Mouse (Mus musculus): Measurements from ENCODE around the gene Ccdc190. TPM values are rescaled to one million over a fixed set of nuclear protein-coding genes. Genes with fewer than 3 reads are reported as not detected.

Gene Ccdc190
- polyA plus RNA-seq, 1 experiment = not detected

DNA sequence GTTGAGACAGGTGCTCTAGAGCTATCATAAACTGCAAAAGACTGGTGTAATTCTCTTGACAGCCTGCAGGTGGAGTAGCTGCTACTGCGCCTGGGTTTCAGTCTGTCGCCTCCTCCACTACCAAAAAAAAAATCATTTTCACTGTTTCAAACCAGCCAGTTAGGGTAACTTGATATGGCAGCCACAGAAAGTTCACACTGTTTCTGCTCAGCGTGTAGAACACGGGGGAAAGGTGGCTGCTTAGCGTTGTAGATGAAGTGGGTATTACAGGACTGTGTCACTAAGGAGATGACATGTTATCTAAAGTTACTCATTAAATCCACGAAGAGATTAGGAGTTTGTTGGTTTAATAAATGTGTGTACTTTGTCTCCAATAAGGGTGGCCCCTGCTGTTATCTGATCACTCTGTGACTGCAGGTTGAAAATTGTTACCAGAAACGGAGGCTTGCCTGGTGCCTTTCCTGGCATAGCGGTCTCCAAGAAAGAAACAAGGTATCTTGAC, 6.7 kb upstream of the Ccdc190 start:
- Histone ChIP-seq H3K4me3 (replicated peaks) (no peak overlapping the region), H3K9me3 (ENCODE audit: control insufficient read depth, low read length) (no peaks in the 10 kb centered on the region), H3K27me3 (ENCODE audit: control insufficient read depth) (no peaks in the 10 kb centered on the region), H3K4me1 (ENCODE audit: control insufficient read depth) (no peaks in the 10 kb centered on the region), H3K36me3 (ENCODE audit: control insufficient read depth) (no peaks in the 10 kb centered on the region)
- TF ChIP-seq GATA1 (IDR thresholded peaks at IDR 0.05; ENCODE audit: low read length) (no peak), TAL1 (IDR thresholded peaks at IDR 0.05; ENCODE audit: low read length) (no peak)

DNA sequence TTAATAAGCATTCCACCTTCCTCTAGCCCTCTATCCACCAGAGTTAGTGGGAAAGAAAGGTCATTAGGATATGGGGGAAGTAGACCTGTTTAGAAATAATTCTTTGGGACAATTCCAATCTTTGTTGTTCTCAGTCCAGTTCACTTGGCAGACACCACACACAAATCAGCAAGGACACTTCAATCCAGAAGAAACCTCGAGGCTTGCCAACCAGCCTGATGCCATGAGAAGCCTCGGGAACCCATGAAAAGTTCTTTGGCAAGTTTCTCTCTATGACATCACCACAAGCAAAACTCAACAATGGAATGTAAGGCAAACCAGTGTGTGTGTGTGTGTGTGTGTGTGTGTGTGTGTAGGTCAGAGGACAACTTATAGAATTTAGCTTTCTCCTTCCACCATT, 3.9 kb upstream of the Ccdc190 start:
- Histone ChIP-seq H3K36me3 (ENCODE audit: control insufficient read depth) (no peaks in the 10 kb centered on the region), H3K9me3 (ENCODE audit: control insufficient read depth, low read length) (no peaks in the 10 kb centered on the region), H3K4me3 (replicated peaks) (no peak overlapping the region), H3K27me3 (ENCODE audit: control insufficient read depth) (no peaks in the 10 kb centered on the region), H3K4me1 (ENCODE audit: control insufficient read depth) (no peaks in the 10 kb centered on the region)
- TF ChIP-seq GATA1 (IDR thresholded peaks at IDR 0.05; ENCODE audit: low read length) (no peak), TAL1 (IDR thresholded peaks at IDR 0.05; ENCODE audit: low read length) (no peak)

DNA sequence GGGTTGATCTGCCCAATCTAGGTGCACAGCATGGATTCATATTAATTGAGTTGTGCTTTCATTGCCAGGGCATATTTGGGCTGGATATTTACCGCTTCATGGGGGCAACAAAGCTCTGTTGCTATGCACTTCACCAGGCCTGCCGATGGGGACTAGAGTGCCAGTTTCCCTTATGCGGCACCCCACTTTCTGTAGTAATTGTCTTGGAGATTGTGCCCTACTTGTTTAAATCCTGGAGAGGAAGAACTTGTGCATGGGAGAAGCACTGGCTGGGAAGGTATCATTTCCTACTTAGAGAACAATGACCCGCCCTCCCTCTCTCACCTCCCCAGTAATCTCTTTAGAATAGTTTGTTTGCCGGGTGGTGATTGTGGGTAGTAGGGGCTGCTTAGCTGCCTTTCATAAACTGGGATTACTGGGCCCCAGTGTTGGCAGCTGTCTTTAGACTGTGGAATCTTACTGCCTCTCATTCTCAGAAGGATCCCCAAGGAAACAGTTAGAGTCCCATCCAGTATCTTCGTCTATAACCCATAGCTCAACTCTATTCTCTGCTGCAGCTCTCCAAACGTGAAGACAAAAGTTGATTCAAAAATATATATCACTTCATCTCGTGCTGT, 587 bp upstream of the Ccdc190 start:
- Histone ChIP-seq H3K4me1 (ENCODE audit: control insufficient read depth) (no peaks in the 10 kb centered on the region), H3K4me3 (replicated peaks) (no peak overlapping the region), H3K27me3 (ENCODE audit: control insufficient read depth) (no peaks in the 10 kb centered on the region), H3K36me3 (ENCODE audit: control insufficient read depth) (no peaks in the 10 kb centered on the region), H3K9me3 (ENCODE audit: control insufficient read depth, low read length) (no peaks in the 10 kb centered on the region)
- TF ChIP-seq GATA1 (IDR thresholded peaks at IDR 0.05; ENCODE audit: low read length) (no peak), TAL1 (IDR thresholded peaks at IDR 0.05; ENCODE audit: low read length) (no peak)

DNA sequence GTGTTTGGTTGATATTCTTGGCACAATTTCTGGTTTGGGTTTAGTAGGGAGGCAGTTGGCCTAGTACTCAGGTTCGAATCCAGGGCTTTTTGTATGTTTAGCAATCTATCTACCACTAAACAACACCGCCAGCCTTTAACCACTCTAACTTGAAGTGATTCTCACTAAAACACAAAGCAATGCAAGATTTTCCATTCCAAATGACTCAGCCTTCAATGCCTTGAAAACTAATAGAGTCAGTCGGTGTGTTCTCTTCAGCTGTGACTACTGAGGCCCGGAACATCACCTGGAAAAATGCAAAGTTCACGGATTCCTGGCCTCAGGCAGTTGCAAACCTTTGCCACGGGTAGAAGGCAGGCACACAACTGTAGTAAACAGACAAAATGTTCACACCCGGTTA, 3.2 kb downstream of the Ccdc190 start:
- no peaks in the 10 kb centered on the region for H3K9me3 ChIP-seq (ENCODE audit: control insufficient read depth, low read length)
- H3K4me3 ChIP-seq (replicated peaks) = no peak overlapping the region
- no peak for TF ChIP-seq GATA1 (IDR thresholded peaks at IDR 0.05; ENCODE audit: low read length)
- TF ChIP-seq TAL1 (IDR thresholded peaks at IDR 0.05; ENCODE audit: low read length) = no peak
- no peaks in the 10 kb centered on the region for H3K27me3 ChIP-seq (ENCODE audit: control insufficient read depth)
- no peaks in the 10 kb centered on the region for H3K36me3 ChIP-seq (ENCODE audit: control insufficient read depth)
- no peaks in the 10 kb centered on the region for H3K4me1 ChIP-seq (ENCODE audit: control insufficient read depth)

DNA sequence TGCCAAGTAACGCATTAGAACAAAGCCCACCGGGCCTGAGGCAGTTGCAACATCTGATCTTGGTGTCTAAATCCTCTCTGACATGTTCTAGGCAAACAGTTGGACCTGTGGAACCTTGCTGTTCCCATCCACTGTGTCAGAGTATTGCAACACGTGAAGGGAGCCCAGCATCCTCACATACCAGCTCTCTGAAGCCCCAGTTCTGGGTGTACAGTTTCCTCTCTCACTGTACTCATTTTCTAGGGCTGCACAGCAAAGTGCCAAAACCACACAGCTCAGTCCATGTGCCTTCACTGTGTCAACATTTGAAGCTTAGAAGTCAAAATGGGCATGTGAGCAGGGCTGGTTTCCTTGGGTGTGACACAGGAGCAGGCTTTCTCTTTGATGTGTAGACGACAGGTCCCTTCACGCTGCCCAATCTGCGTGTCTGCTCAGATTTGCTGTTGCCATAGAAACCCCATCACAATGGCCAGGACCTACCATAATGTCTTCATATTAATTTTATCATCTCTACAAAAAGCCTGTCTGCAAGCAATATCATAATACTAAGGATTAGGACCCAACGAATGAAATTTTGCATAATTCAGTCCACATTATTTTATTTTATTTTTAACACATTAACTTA, 3.8 kb downstream of the Ccdc190 start:
- Histone ChIP-seq H3K4me3 (replicated peaks) (no peak overlapping the region), H3K27me3 (ENCODE audit: control insufficient read depth) (no peaks in the 10 kb centered on the region), H3K9me3 (ENCODE audit: control insufficient read depth, low read length) (no peaks in the 10 kb centered on the region), H3K4me1 (ENCODE audit: control insufficient read depth) (no peaks in the 10 kb centered on the region), H3K36me3 (ENCODE audit: control insufficient read depth) (no peaks in the 10 kb centered on the region)
- TF ChIP-seq GATA1 (IDR thresholded peaks at IDR 0.05; ENCODE audit: low read length) (no peak), TAL1 (IDR thresholded peaks at IDR 0.05; ENCODE audit: low read length) (no peak)

DNA sequence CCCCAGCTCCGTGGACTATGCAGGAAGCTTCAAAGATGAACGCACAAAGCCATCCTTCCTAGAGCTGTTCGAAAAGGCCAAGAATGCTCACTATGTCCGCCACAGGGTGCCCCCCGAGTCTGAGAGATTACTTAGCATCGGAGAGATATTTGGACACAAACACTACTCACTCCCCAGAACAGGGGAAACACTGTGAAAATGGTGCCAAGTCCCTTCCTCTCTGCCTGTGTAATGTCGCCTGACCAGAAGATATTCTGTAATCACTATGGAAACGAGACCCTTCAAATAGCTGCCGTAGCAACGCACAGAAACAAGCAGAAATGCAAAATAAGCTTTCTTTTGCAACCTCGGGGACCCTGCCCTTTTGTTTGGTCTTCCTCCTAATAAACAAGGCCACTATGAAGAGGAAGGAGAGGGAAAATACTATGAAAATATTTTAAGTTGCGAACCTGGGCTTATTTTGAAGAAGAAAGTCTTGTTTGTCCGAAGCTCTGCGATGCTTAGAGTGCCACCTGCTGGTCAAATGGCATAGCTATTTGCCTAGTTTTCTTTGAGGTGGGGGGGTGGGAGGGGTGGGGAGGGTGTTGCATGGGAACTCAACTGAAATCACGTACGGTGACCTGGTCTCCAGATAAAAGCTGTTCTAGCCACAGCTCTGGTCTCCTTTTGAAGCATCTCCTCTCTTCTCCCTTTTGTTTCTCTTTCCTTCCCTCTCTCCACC, 5.7 kb downstream of the Ccdc190 start:
- H3K4me3 ChIP-seq (replicated peaks) = no peak overlapping the region
- H3K4me1 ChIP-seq (ENCODE audit: control insufficient read depth) = no peaks in the 10 kb centered on the region
- H3K9me3 ChIP-seq (ENCODE audit: control insufficient read depth, low read length) = no peaks in the 10 kb centered on the region
- H3K27me3 ChIP-seq (ENCODE audit: control insufficient read depth) = no peaks in the 10 kb centered on the region
- H3K36me3 ChIP-seq (ENCODE audit: control insufficient read depth) = no peaks in the 10 kb centered on the region
- no peak for TF ChIP-seq TAL1 (IDR thresholded peaks at IDR 0.05; ENCODE audit: low read length)
- TF ChIP-seq GATA1 (IDR thresholded peaks at IDR 0.05; ENCODE audit: low read length) = no peak

DNA sequence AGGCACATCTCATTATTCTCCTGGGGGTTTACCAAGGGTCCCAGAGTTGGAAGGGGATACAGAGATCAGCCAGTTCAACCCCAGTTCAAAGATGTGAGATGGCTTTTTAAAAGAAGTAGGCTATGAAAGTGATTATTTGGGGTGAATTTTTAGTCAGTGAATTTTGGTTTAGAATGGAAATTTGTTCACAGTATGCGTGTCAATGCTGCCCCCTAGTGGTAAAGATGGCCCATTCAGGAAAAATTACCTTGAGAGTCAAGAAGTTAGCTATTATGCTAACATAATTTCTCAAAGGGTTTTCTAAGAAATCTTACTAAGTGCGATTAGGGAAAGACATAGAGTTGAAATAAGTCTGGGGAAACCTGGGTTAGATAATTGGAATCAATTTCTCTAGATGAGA, 10.9 kb downstream of the Ccdc190 start:
- Histone ChIP-seq H3K4me3 (replicated peaks) (no peak overlapping the region), H3K27me3 (ENCODE audit: control insufficient read depth) (no peaks in the 10 kb centered on the region), H3K4me1 (ENCODE audit: control insufficient read depth) (no peaks in the 10 kb centered on the region), H3K36me3 (ENCODE audit: control insufficient read depth) (no peaks in the 10 kb centered on the region), H3K9me3 (ENCODE audit: control insufficient read depth, low read length) (no peaks in the 10 kb centered on the region)
- TF ChIP-seq TAL1 (IDR thresholded peaks at IDR 0.05; ENCODE audit: low read length) (no peak), GATA1 (IDR thresholded peaks at IDR 0.05; ENCODE audit: low read length) (no peak)

DNA sequence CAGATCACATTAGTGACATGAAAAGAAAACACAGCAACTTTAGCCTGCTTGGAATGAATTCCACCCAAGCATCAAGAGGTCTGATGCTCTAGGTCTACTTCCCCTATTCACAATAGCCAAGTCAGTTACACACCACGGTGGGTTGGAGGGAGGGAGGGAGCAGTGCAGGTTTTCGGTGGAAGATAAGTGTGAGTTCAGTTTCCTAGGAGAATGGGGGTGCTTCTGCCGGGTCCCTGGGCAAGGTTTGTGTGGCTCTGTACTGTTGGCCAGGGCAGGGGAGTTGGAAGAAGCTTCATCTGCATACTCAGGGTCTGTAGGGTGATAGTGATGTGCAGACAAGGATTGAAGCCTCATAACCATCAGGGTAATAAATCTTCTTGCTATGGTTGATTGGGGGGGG, 17.6 kb downstream of the Ccdc190 start:
- no peaks in the 10 kb centered on the region for H3K27me3 ChIP-seq (ENCODE audit: control insufficient read depth)
- H3K4me1 ChIP-seq (ENCODE audit: control insufficient read depth) = no peaks in the 10 kb centered on the region
- no peaks in the 10 kb centered on the region for H3K9me3 ChIP-seq (ENCODE audit: control insufficient read depth, low read length)
- H3K36me3 ChIP-seq (ENCODE audit: control insufficient read depth) = no peaks in the 10 kb centered on the region; the same call in 1 of the 2 replicates
- TF ChIP-seq TAL1 (IDR thresholded peaks at IDR 0.05; ENCODE audit: low read length) (no peak), GATA1 (IDR thresholded peaks at IDR 0.05; ENCODE audit: low read length) (no peak)
- H3K4me3 ChIP-seq (replicated peaks) = no peak overlapping the region

DNA sequence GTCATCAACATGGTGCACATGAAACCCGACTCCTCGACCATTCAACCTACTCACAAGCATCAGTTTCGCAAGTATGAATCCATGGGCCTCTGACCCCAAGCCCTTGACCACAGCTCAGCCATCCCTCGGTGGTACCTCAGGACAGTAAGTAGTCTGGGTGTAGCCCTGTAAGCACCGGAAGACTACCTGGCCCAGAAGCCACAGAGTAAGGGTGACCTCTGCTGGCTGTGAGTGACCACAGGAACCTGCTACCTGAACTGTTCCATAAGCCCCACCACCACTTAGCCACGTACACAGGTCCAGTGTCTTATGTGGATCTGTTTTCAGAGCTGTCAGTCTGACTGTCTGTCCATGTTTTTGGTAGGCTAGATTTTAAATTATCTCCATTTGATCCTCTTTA, 19.2 kb downstream of the Ccdc190 start:
- H3K4me1 ChIP-seq (ENCODE audit: control insufficient read depth) = no peaks in the 10 kb centered on the region
- no peaks in the 10 kb centered on the region for H3K9me3 ChIP-seq (ENCODE audit: control insufficient read depth, low read length)
- TF ChIP-seq TAL1 (IDR thresholded peaks at IDR 0.05; ENCODE audit: low read length) (no peak), GATA1 (IDR thresholded peaks at IDR 0.05; ENCODE audit: low read length) (no peak)
- peaks cover 5% of the 10 kb centered on the region for H3K36me3 ChIP-seq (ENCODE audit: control insufficient read depth)
- H3K4me3 ChIP-seq (replicated peaks) = no peak overlapping the region
- H3K27me3 ChIP-seq (ENCODE audit: control insufficient read depth) = no peaks in the 10 kb centered on the region

All from erythroblast, embryonic 14.5 days (primary cell).